Mouse (Mus musculus): Measurements from ENCODE around the gene Dock9. TPM values are rescaled to one million over a fixed set of nuclear protein-coding genes. Genes with fewer than 3 reads are reported as not detected.

Dock9 gene
- polyA plus RNA-seq, 1 experiment from 2014 or later, result 17.9 TPM

DNA sequence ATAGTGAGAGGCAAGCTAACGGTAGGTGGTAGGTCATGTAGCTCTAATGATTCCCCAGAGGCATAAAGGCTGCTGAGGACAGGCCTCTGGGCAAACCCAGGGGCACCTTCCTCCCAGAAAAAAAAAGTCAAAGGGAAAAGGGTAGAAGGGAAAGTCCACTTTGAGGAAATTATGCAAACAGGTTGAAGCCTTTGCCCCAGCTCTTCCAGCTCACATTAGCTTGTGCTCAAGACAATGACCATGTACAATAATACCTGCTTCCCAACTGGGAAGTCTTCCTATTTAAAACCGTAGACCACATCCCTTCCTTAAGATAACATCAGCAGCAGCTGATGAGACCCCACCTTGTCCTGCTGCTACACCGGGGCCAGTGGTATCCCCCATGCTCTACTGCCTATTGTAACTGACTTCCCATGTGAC lies 91.1 kb downstream of the Dock9 start:
- no peaks in the 10 kb centered on the region for H3K36me3 ChIP-seq (ENCODE audit: control insufficient read depth, insufficient read depth, low read length)
- 83% methylated on average over 3 of the region's 3 CpGs for WGBS
- no peak overlapping the region for H3K27ac ChIP-seq (ENCODE audit: low read length)
- peaks cover 6% of the 10 kb centered on the region; the same call in 1 of the 2 replicates for H3K4me1 ChIP-seq (ENCODE audit: control insufficient read depth, insufficient read depth, low read length)
- no peak overlapping the region for H3K9ac ChIP-seq (ENCODE audit: low read depth, low read length)
- no peaks in the 10 kb centered on the region for H3K9me3 ChIP-seq (replicated peaks; ENCODE audit: control insufficient read depth, low read length, poor library complexity, severe bottlenecking)
- no peaks in the 10 kb centered on the region for H3K27me3 ChIP-seq (ENCODE audit: control insufficient read depth, insufficient read depth, low read depth, low read length)
- ATAC-seq, result no peak
- H3K4me2 ChIP-seq (ENCODE audit: low read length), result no peak overlapping the region
- no peak overlapping the region for H3K4me3 ChIP-seq (ENCODE audit: low read depth, low read length)

DNA sequence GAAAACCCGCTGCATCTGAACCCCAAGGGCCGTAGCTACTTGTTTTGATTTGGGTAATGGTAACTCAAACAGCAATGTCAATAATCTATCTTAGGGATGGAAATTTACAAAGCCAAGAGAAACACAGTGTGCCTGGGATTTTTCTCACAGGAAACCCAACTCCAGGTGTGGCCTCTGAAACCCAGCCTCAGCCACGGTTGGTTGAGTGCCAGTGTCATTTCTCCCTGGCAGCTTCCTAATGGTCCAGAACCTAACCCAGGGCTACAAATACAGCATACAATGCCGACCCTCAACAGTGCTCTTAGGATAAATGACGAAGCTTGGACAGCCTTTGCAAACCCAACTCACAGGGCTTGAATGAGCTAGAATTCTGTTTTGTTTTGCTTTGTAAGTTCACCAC lies 92.0 kb downstream of the Dock9 start:
- H3K36me3 ChIP-seq (ENCODE audit: control insufficient read depth, insufficient read depth, low read length), result no peaks in the 10 kb centered on the region
- peaks cover 6% of the 10 kb centered on the region; the same call in 1 of the 2 replicates for H3K4me1 ChIP-seq (ENCODE audit: control insufficient read depth, insufficient read depth, low read length)
- 86% methylated on average over 5 of the region's 5 CpGs for WGBS
- H3K4me3 ChIP-seq (ENCODE audit: low read depth, low read length), result no peak overlapping the region
- H3K9me3 ChIP-seq (replicated peaks; ENCODE audit: control insufficient read depth, low read length, poor library complexity, severe bottlenecking), result no peaks in the 10 kb centered on the region
- H3K27me3 ChIP-seq (ENCODE audit: control insufficient read depth, insufficient read depth, low read depth, low read length), result no peaks in the 10 kb centered on the region
- H3K27ac ChIP-seq (ENCODE audit: low read length), result no peak overlapping the region
- no peak overlapping the region for H3K4me2 ChIP-seq (ENCODE audit: low read length)
- ATAC-seq, result no peak
- H3K9ac ChIP-seq (ENCODE audit: low read depth, low read length), result no peak overlapping the region

DNA sequence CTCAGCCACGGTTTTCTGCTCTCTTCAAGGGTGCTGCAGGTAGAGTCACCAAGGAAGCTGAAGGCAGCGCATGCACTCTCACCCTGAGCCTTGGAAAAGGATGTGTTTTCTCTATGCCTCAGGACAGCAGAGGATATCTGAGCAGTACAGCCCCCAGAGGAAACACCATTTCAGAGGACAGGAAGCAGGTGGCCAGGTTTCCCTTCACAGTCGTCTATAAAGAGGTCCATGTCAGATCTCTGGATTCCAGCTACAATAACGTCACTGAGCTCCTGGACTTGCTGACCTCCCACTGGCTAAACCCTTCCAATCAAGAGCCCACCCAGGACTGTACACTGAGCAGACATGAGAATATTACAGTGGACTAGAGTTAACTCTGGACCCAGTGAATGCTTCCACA lies 95.1 kb downstream of the Dock9 start:
- H3K4me2 ChIP-seq (ENCODE audit: low read length), result no peak overlapping the region
- no peaks in the 10 kb centered on the region for H3K36me3 ChIP-seq (ENCODE audit: control insufficient read depth, insufficient read depth, low read length)
- H3K4me1 ChIP-seq (ENCODE audit: control insufficient read depth, insufficient read depth, low read length), result peaks cover 13% of the 10 kb centered on the region
- 60% methylated on average over 4 of the region's 4 CpGs for WGBS
- no peak for ATAC-seq
- no peak overlapping the region for H3K9ac ChIP-seq (ENCODE audit: low read depth, low read length)
- H3K27me3 ChIP-seq (ENCODE audit: control insufficient read depth, insufficient read depth, low read depth, low read length), result no peaks in the 10 kb centered on the region
- H3K9me3 ChIP-seq (replicated peaks; ENCODE audit: control insufficient read depth, low read length, poor library complexity, severe bottlenecking), result no peaks in the 10 kb centered on the region
- no peak overlapping the region for H3K4me3 ChIP-seq (ENCODE audit: low read depth, low read length)
- peak overlapping the region; percentile 28; the same call in 1 of the 2 replicates for H3K27ac ChIP-seq (ENCODE audit: low read length)

DNA sequence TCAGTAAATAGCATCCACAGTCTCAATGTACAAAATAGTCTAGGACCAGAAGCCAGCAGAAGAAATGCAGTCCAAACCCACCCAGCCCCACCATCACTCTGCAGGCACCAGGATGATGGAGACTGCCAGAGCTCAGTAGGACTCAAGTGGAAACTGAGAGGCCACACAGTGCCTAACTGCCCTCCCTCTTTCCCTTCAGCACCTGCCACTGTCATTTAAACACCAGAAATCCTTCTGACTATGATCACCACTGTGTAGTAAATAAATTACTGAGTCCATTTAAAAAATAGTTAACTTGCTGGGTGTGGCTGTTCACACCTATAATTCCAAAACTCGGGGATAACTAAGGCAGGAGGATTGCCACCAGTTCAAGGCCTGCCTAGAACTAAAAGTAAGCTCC lies 97.6 kb downstream of the Dock9 start:
- Histone ChIP-seq H3K4me3 (ENCODE audit: low read depth, low read length) (no peak overlapping the region), H3K4me1 (ENCODE audit: control insufficient read depth, insufficient read depth, low read length) (peaks cover 15% of the 10 kb centered on the region), H3K9ac (ENCODE audit: low read depth, low read length) (no peak overlapping the region), H3K9me3 (replicated peaks; ENCODE audit: control insufficient read depth, low read length, poor library complexity, severe bottlenecking) (no peaks in the 10 kb centered on the region), H3K27ac (ENCODE audit: low read length) (no peak overlapping the region), H3K27me3 (ENCODE audit: control insufficient read depth, insufficient read depth, low read depth, low read length) (no peaks in the 10 kb centered on the region), H3K36me3 (ENCODE audit: control insufficient read depth, insufficient read depth, low read length) (no peaks in the 10 kb centered on the region), H3K4me2 (ENCODE audit: low read length) (no peak overlapping the region)
- ATAC-seq, result no peak
- WGBS, result 86% methylated on average over 1 of the region's 1 CpGs

DNA sequence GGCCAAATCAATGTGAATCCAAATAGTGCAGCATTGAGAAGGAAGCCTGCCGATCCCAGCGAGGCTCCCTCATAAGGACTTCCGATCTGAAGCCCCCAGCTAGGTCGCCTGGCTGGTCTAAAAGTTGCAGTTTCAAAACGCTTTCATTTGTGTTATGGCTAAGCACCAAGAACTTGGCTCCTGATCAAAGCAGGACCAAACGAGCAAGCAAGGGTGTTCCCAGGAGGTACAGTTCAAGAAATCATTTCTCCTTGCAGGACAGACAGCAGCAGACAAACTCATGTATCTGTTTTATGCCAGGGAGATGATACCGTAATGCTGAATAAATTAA lies 99.1 kb downstream of the Dock9 start:
- H3K9ac ChIP-seq (ENCODE audit: low read depth, low read length), result peak overlapping the region; percentile 62
- no peak for ATAC-seq
- no peaks in the 10 kb centered on the region for H3K36me3 ChIP-seq (ENCODE audit: control insufficient read depth, insufficient read depth, low read length)
- peak overlapping the region; percentile 25; the same call in 1 of the 2 replicates for H3K4me3 ChIP-seq (ENCODE audit: low read depth, low read length)
- H3K4me1 ChIP-seq (ENCODE audit: control insufficient read depth, insufficient read depth, low read length), result peaks cover 15% of the 10 kb centered on the region
- H3K9me3 ChIP-seq (replicated peaks; ENCODE audit: control insufficient read depth, low read length, poor library complexity, severe bottlenecking), result no peaks in the 10 kb centered on the region
- 9% methylated on average over 7 of the region's 7 CpGs for WGBS
- peak overlapping the region; percentile 47; the same call in 1 of the 2 replicates for H3K27ac ChIP-seq (ENCODE audit: low read length)
- H3K4me2 ChIP-seq (ENCODE audit: low read length), result peak overlapping the region; percentile 55
- no peaks in the 10 kb centered on the region for H3K27me3 ChIP-seq (ENCODE audit: control insufficient read depth, insufficient read depth, low read depth, low read length)

DNA sequence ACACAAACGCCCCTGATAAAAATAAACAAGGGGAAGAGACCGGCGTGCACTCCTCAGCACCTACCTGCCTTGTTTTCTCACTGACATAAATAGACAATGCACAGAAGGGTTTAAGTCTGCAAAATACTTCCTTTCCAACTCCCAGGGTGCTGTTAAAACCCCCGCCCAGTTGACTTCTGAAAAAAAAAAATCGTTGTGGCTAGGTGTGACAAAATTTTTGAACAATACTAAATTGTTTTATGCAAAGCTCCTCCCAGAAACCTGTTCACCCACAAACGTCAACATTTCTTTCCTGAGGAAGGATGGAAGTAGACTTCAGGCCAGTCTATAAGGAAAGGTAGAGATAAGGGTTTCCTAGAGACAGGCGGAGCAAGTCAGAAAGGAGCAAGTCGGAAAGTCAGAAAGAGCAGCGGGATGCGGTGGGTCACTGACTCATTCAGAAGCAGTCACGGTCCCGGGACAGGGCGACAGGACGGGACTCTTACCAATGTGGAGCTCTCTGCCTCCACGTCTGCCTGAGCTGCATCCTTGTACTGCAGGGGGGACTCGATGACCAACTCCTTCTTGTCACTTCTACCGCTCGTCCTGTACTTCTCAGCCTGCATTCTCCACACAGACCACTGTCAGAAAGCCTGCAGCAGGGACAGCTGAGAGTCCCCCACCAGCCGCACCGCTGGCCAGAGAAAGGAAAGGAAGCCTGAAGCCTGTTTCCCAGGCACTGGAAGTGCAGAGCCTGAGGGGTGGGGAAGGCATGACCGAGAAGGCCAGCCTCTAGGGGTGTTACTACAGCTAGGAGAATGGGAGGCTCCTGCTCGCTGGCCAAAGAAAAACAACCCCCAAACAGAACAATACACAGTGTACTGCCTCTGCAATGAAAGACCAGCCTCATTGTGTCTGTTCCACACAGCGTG lies 99.7 kb downstream of the Dock9 start:
- H3K27me3 ChIP-seq (ENCODE audit: control insufficient read depth, insufficient read depth, low read depth, low read length), result no peaks in the 10 kb centered on the region
- WGBS, result 8% methylated on average over 23 of the region's 23 CpGs
- peak overlapping the region; percentile 55 for H3K4me2 ChIP-seq (ENCODE audit: low read length)
- peaks cover 15% of the 10 kb centered on the region for H3K4me1 ChIP-seq (ENCODE audit: control insufficient read depth, insufficient read depth, low read length)
- no peaks in the 10 kb centered on the region for H3K36me3 ChIP-seq (ENCODE audit: control insufficient read depth, insufficient read depth, low read length)
- peak overlapping the region; percentile 62 for H3K9ac ChIP-seq (ENCODE audit: low read depth, low read length)
- H3K27ac ChIP-seq (ENCODE audit: low read length), result peak overlapping the region; percentile 47
- peak overlapping the region; percentile 25 for H3K4me3 ChIP-seq (ENCODE audit: low read depth, low read length)
- no peaks in the 10 kb centered on the region for H3K9me3 ChIP-seq (replicated peaks; ENCODE audit: control insufficient read depth, low read length, poor library complexity, severe bottlenecking)
- ATAC-seq, result peak; percentile 76; the same call in 1 of the 2 replicates

DNA sequence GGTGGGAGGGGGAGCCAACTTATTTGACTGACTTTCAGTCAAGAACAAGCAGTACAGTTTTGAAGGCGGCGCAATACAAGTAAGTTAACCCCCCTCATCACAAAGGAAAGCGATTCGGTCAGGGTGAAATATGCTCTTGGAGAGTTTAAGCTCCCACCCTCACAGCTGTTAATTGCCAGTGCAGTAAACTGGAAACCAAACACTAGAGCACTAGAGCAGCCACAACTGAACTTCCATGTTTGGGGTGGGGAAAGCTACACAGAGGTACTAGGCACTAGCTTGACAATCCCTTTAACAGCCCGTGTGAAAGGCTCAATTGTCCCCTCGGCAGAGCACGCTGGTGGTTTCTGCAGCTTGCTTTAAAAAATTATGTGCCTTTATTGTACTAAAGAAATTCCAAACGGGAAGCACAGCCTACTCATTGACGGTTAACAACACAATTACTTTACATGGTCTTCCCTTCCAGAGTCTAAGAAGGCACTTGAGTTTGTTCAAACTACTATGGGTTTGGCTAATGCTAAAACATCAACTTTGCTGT lies 100.4 kb downstream of the Dock9 start:
- peak overlapping the region; percentile 25 for H3K4me3 ChIP-seq (ENCODE audit: low read depth, low read length)
- no peak overlapping the region for H3K9ac ChIP-seq (ENCODE audit: low read depth, low read length)
- H3K27me3 ChIP-seq (ENCODE audit: control insufficient read depth, insufficient read depth, low read depth, low read length), result no peaks in the 10 kb centered on the region
- peak overlapping the region; percentile 55 for H3K4me2 ChIP-seq (ENCODE audit: low read length)
- H3K4me1 ChIP-seq (ENCODE audit: control insufficient read depth, insufficient read depth, low read length), result peaks cover 15% of the 10 kb centered on the region
- no peaks in the 10 kb centered on the region for H3K9me3 ChIP-seq (replicated peaks; ENCODE audit: control insufficient read depth, low read length, poor library complexity, severe bottlenecking)
- no peak for ATAC-seq
- WGBS, result 28% methylated on average over 9 of the region's 9 CpGs
- H3K36me3 ChIP-seq (ENCODE audit: control insufficient read depth, insufficient read depth, low read length), result no peaks in the 10 kb centered on the region
- H3K27ac ChIP-seq (ENCODE audit: low read length), result no peak overlapping the region

DNA sequence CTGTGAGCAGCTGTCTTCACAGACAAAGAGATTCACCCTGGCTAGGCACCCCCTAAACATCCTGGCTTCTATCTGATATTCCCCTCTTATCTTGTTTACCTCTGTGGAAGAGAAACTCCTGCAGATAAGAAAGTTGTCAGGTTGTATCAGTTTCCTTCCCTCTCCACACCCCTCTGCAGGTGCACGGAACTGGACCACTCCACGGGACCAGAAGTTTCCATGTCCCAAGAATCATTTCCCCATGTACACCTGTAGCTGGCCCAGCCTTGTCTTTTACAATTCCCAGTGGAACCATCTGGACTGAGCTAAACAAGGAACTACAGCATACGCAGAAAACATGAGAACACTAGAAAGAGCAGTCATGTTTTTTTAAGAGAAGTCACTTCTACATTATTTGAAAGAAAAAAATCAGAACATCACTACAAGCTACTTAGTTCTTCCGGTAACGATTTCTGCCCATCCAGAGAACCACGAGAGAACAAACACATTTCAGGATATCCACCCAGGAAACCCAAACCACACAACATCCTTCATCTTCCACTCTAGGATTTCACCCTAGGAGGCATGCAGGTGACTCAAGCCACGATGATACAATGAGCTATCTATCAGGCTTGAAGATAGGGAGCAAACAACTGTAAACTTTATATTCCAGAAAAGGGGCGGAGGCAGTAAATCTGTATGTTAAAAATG lies 101.1 kb downstream of the Dock9 start:
- H3K4me1 ChIP-seq (ENCODE audit: control insufficient read depth, insufficient read depth, low read length), result peaks cover 15% of the 10 kb centered on the region
- WGBS, result 77% methylated on average over 8 of the region's 8 CpGs
- H3K9me3 ChIP-seq (replicated peaks; ENCODE audit: control insufficient read depth, low read length, poor library complexity, severe bottlenecking), result no peaks in the 10 kb centered on the region
- H3K36me3 ChIP-seq (ENCODE audit: control insufficient read depth, insufficient read depth, low read length), result no peaks in the 10 kb centered on the region
- H3K27ac ChIP-seq (ENCODE audit: low read length), result no peak overlapping the region
- no peak for ATAC-seq
- no peak overlapping the region for H3K4me3 ChIP-seq (ENCODE audit: low read depth, low read length)
- no peaks in the 10 kb centered on the region for H3K27me3 ChIP-seq (ENCODE audit: control insufficient read depth, insufficient read depth, low read depth, low read length)
- peak overlapping the region; percentile 55; the same call in 1 of the 2 replicates for H3K4me2 ChIP-seq (ENCODE audit: low read length)
- H3K9ac ChIP-seq (ENCODE audit: low read depth, low read length), result no peak overlapping the region

DNA sequence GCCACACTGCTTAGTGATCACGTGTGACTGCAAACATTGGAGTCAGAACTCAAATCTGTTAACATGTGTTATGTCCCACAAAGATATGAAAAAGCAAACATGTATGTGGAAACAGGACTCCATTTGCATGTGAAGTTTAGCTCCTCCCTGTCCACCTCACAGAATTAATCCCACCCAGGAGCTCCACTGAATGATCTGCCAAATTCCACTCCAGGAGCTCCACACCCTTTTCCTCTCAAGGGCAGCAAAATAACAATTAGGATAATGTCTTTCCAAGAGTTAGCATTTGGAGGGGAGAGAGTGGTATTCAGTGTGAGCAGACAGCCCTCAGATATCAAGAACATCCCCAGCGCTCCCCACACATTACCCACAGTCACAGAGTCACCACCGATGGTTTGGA lies 102.9 kb downstream of the Dock9 start:
- Histone ChIP-seq H3K9ac (ENCODE audit: low read depth, low read length) (no peak overlapping the region), H3K4me2 (ENCODE audit: low read length) (no peak overlapping the region), H3K36me3 (ENCODE audit: control insufficient read depth, insufficient read depth, low read length) (no peaks in the 10 kb centered on the region), H3K27me3 (ENCODE audit: control insufficient read depth, insufficient read depth, low read depth, low read length) (no peaks in the 10 kb centered on the region), H3K9me3 (replicated peaks; ENCODE audit: control insufficient read depth, low read length, poor library complexity, severe bottlenecking) (no peaks in the 10 kb centered on the region), H3K4me3 (ENCODE audit: low read depth, low read length) (no peak overlapping the region), H3K27ac (ENCODE audit: low read length) (no peak overlapping the region), H3K4me1 (ENCODE audit: control insufficient read depth, insufficient read depth, low read length) (peaks cover 15% of the 10 kb centered on the region)
- 87% methylated on average over 3 of the region's 3 CpGs for WGBS
- ATAC-seq, result no peak
